Mouse (Mus musculus): ENCODE results near the gene Hist1h1c. TPM values are rescaled to one million over a fixed set of nuclear protein-coding genes. Genes with fewer than 3 reads are reported as not detected.
A peak's percentile ranks its signal among the peaks of the same experiment; 100 is the strongest.
"Not testable (repeated sequence)": the region's sequence is repeated elsewhere in the genome, so short reads cannot be mapped to it uniquely, and the experiment has no call there.

Gene Hist1h1c
- polyA plus RNA-seq, 1 experiment from 2014 or later: 30.8 TPM

GRCm38 (mm10) chr13:23698300-23698693 lies 40.3 kb upstream of the Hist1h1c start, which contains the start of gene Hist1h4c:
TSS of gene Hist1h4c (minus strand) at chr13:23698454.
- Histone ChIP-seq H3K4me1 (replicated peaks; ENCODE audit: control insufficient read depth, insufficient read depth, low read length) (peaks cover 13% of the 10 kb centered on the region; the same call in 1 of the 2 replicates), H3K9ac (ENCODE audit: low read length) (peak within 1 kb of the TSS; percentile 69), H3K9me3 (ENCODE audit: control insufficient read depth, low read length) (no peaks in the 10 kb centered on the region), H3K27ac (ENCODE audit: low read depth) (peak within 1 kb of the TSS; percentile 91), H3K4me2 (ENCODE audit: low read length) (peak within 1 kb of the TSS; percentile 77), H3K4me3 (ENCODE audit: low read depth, low read length) (peak within 1 kb of the TSS; percentile 50), H3K36me3 (ENCODE audit: control insufficient read depth, insufficient read depth, low read length) (no peaks in the 10 kb centered on the region), H3K27me3 (replicated peaks; ENCODE audit: control insufficient read depth, insufficient read depth, low read length) (no peaks in the 10 kb centered on the region)
- WGBS: under 1% methylated on average over 22 of the region's 22 CpGs
- DNase-seq (ENCODE audit: low spot score) (peak; percentile 100), ATAC-seq (replicated peaks; ENCODE audit: low FRiP score, low TSS enrichment, low read depth) (peak; percentile 95)

- DNase-seq (ENCODE audit: low spot score): no peak
- H3K9ac ChIP-seq (ENCODE audit: low read length): no peak overlapping the region; the same call in 1 of the 2 replicates
- no peaks in the 10 kb centered on the region for H3K36me3 ChIP-seq (ENCODE audit: control insufficient read depth, insufficient read depth, low read length)
- H3K27me3 ChIP-seq (replicated peaks; ENCODE audit: control insufficient read depth, insufficient read depth, low read length): no peaks in the 10 kb centered on the region
- H3K9me3 ChIP-seq (ENCODE audit: control insufficient read depth, low read length): no peaks in the 10 kb centered on the region
- WGBS: 73% methylated on average over 6 of the region's 6 CpGs
- peak overlapping the region; percentile 47 for H3K4me2 ChIP-seq (ENCODE audit: low read length)
- H3K27ac ChIP-seq (ENCODE audit: low read depth): peak overlapping the region; percentile 91
- peak overlapping the region; percentile 50; the same call in 1 of the 2 replicates for H3K4me3 ChIP-seq (ENCODE audit: low read depth, low read length)
- no peak for ATAC-seq (replicated peaks; ENCODE audit: low FRiP score, low TSS enrichment, low read depth)
- H3K4me1 ChIP-seq (replicated peaks; ENCODE audit: control insufficient read depth, insufficient read depth, low read length): peaks cover 13% of the 10 kb centered on the region; the same call in 1 of the 2 replicates
Observed at GRCm38 (mm10) chr13:23698996-23699395, 39.6 kb upstream of the Hist1h1c start.

GRCm38 (mm10) chr13:23699767-23700166 lies 38.8 kb upstream of the Hist1h1c start:
- H3K4me3 ChIP-seq (ENCODE audit: low read depth, low read length): no peak overlapping the region
- no peak for ATAC-seq (replicated peaks; ENCODE audit: low FRiP score, low TSS enrichment, low read depth)
- H3K27ac ChIP-seq (ENCODE audit: low read depth): no peak overlapping the region
- H3K9ac ChIP-seq (ENCODE audit: low read length): no peak overlapping the region
- no peaks in the 10 kb centered on the region for H3K9me3 ChIP-seq (ENCODE audit: control insufficient read depth, low read length)
- peaks cover 13% of the 10 kb centered on the region; the same call in 1 of the 2 replicates for H3K4me1 ChIP-seq (replicated peaks; ENCODE audit: control insufficient read depth, insufficient read depth, low read length)
- H3K4me2 ChIP-seq (ENCODE audit: low read length): no peak overlapping the region
- H3K36me3 ChIP-seq (ENCODE audit: control insufficient read depth, insufficient read depth, low read length): no peaks in the 10 kb centered on the region
- no peaks in the 10 kb centered on the region for H3K27me3 ChIP-seq (replicated peaks; ENCODE audit: control insufficient read depth, insufficient read depth, low read length)
- no peak for DNase-seq (ENCODE audit: low spot score)
- WGBS: 72% methylated on average over 3 of the region's 3 CpGs

GRCm38 (mm10) chr13:23700786-23701520 lies 37.7 kb upstream of the Hist1h1c start:
- Histone ChIP-seq H3K36me3 (ENCODE audit: control insufficient read depth, insufficient read depth, low read length) (no peaks in the 10 kb centered on the region), H3K4me3 (ENCODE audit: low read depth, low read length) (no peak overlapping the region), H3K27me3 (replicated peaks; ENCODE audit: control insufficient read depth, insufficient read depth, low read length) (no peaks in the 10 kb centered on the region), H3K9me3 (ENCODE audit: control insufficient read depth, low read length) (no peaks in the 10 kb centered on the region), H3K9ac (ENCODE audit: low read length) (no peak overlapping the region), H3K4me2 (ENCODE audit: low read length) (no peak overlapping the region), H3K4me1 (replicated peaks; ENCODE audit: control insufficient read depth, insufficient read depth, low read length) (peaks cover 13% of the 10 kb centered on the region; the same call in 1 of the 2 replicates), H3K27ac (ENCODE audit: low read depth) (no peak overlapping the region)
- 29% methylated on average over 8 of the region's 8 CpGs for WGBS
- ATAC-seq (replicated peaks; ENCODE audit: low FRiP score, low TSS enrichment, low read depth) (peak; percentile 62), DNase-seq (ENCODE audit: low spot score) (peak; percentile 67)

GRCm38 (mm10) chr13:23702220-23702619 lies 36.4 kb upstream of the Hist1h1c start:
- no peak for ATAC-seq (replicated peaks; ENCODE audit: low FRiP score, low TSS enrichment, low read depth)

GRCm38 (mm10) chr13:23702801-23703200 lies 35.8 kb upstream of the Hist1h1c start:
- H3K27ac ChIP-seq (ENCODE audit: low read depth); DNase-seq (ENCODE audit: low spot score): not testable (repeated sequence)

More at GRCm38 (mm10) chr13:23702220-23702619, 36.4 kb upstream of the Hist1h1c start:
- Histone ChIP-seq H3K27me3 (replicated peaks; ENCODE audit: control insufficient read depth, insufficient read depth, low read length) (no peaks in the 10 kb centered on the region), H3K9me3 (ENCODE audit: control insufficient read depth, low read length) (no peaks in the 10 kb centered on the region), H3K27ac (ENCODE audit: low read depth) (no peak overlapping the region), H3K4me2 (ENCODE audit: low read length) (no peak overlapping the region), H3K36me3 (ENCODE audit: control insufficient read depth, insufficient read depth, low read length) (no peaks in the 10 kb centered on the region), H3K4me1 (replicated peaks; ENCODE audit: control insufficient read depth, insufficient read depth, low read length) (peaks cover 13% of the 10 kb centered on the region; the same call in 1 of the 2 replicates), H3K4me3 (ENCODE audit: low read depth, low read length) (no peak overlapping the region), H3K9ac (ENCODE audit: low read length) (no peak overlapping the region)
- DNase-seq (ENCODE audit: low spot score): no peak
- 78% methylated on average over 4 of the region's 4 CpGs for WGBS

GRCm38 (mm10) chr13:23705751-23706356 lies 32.8 kb upstream of the Hist1h1c start:
- H3K4me2 ChIP-seq (ENCODE audit: low read length): no peak overlapping the region
- H3K9ac ChIP-seq (ENCODE audit: low read length): no peak overlapping the region
- no peak overlapping the region for H3K4me3 ChIP-seq (ENCODE audit: low read depth, low read length)
- 93% methylated on average over 7 of the region's 7 CpGs for WGBS
- ATAC-seq (replicated peaks; ENCODE audit: low FRiP score, low TSS enrichment, low read depth) (no peak), DNase-seq (ENCODE audit: low spot score) (no peak)
- H3K27ac ChIP-seq (ENCODE audit: low read depth): no peak overlapping the region
- no peaks in the 10 kb centered on the region for H3K9me3 ChIP-seq (ENCODE audit: control insufficient read depth, low read length)
- H3K36me3 ChIP-seq (ENCODE audit: control insufficient read depth, insufficient read depth, low read length): no peaks in the 10 kb centered on the region
- H3K4me1 ChIP-seq (replicated peaks; ENCODE audit: control insufficient read depth, insufficient read depth, low read length): 0 out of 2 replicates have a peak, but pooled peaks cover 4% of the 10 kb centered on the region
- H3K27me3 ChIP-seq (replicated peaks; ENCODE audit: control insufficient read depth, insufficient read depth, low read length): no peaks in the 10 kb centered on the region

More at GRCm38 (mm10) chr13:23702801-23703200, 35.8 kb upstream of the Hist1h1c start:
- not testable (repeated sequence) for H3K36me3 ChIP-seq (ENCODE audit: control insufficient read depth, insufficient read depth, low read length); H3K4me2 ChIP-seq (ENCODE audit: low read length); H3K4me3 ChIP-seq (ENCODE audit: low read depth, low read length); ATAC-seq (replicated peaks; ENCODE audit: low FRiP score, low TSS enrichment, low read depth); H3K4me1 ChIP-seq (replicated peaks; ENCODE audit: control insufficient read depth, insufficient read depth, low read length); H3K9ac ChIP-seq (ENCODE audit: low read length); H3K27me3 ChIP-seq (replicated peaks; ENCODE audit: control insufficient read depth, insufficient read depth, low read length); H3K9me3 ChIP-seq (ENCODE audit: control insufficient read depth, low read length)
- WGBS: 80% methylated on average over 2 of the region's 2 CpGs

- no peak overlapping the region for H3K27ac ChIP-seq (ENCODE audit: low read depth)
- DNase-seq (ENCODE audit: low spot score) (no peak), ATAC-seq (replicated peaks; ENCODE audit: low FRiP score, low TSS enrichment, low read depth) (no peak)
- no peaks in the 10 kb centered on the region for H3K27me3 ChIP-seq (replicated peaks; ENCODE audit: control insufficient read depth, insufficient read depth, low read length)
- no peak overlapping the region for H3K9ac ChIP-seq (ENCODE audit: low read length)
- H3K36me3 ChIP-seq (ENCODE audit: control insufficient read depth, insufficient read depth, low read length): no peaks in the 10 kb centered on the region
- H3K9me3 ChIP-seq (ENCODE audit: control insufficient read depth, low read length): no peaks in the 10 kb centered on the region
- H3K4me1 ChIP-seq (replicated peaks; ENCODE audit: control insufficient read depth, insufficient read depth, low read length): 0 out of 2 replicates have a peak, but pooled peaks cover 4% of the 10 kb centered on the region
- H3K4me2 ChIP-seq (ENCODE audit: low read length): no peak overlapping the region
- 93% methylated on average over 12 of the region's 12 CpGs for WGBS
- H3K4me3 ChIP-seq (ENCODE audit: low read depth, low read length): no peak overlapping the region
Observed at GRCm38 (mm10) chr13:23706771-23707170, 31.8 kb upstream of the Hist1h1c start.
